24 mouse cellular contexts compared by ENCODE assay signal in genomic region chr16:35602529-35602928, GRCm38 (mm10).
A peak's percentile ranks its signal among the peaks of the same experiment; 100 is the strongest.
DNase-seq lines count a peak whose midpoint lies in the region; ATAC-seq and TF ChIP-seq lines count a peak whose summit lies in the region.
"Had no signal": no experiment of that assay in that cellular context is flagged by ENCODE, and none has a peak within 500 bp of the region (broad histone marks: within the 10 kb centered on the region; RNA-seq: fewer than 3 reads in every experiment).

No protein-coding gene starts in this region.

- no peak for TF ChIP-seq CTCF in C2C12 (IDR thresholded peaks at IDR 0.05; ENCODE audit: control insufficient read depth, insufficient read depth, insufficient read length)

- no peaks in the 10 kb centered on the region for H3K27me3 ChIP-seq in forebrain, embryonic 15.5 days
- no peaks in the 10 kb centered on the region for H3K27me3 ChIP-seq in forebrain, embryonic 14.5 days (replicated peaks; ENCODE audit: control insufficient read depth, insufficient read depth, low read length)
- H3K27me3 ChIP-seq in C2C12 (ENCODE audit: control insufficient read depth, insufficient read depth, insufficient read length), result peaks cover 41% of the 10 kb centered on the region
- H3K27me3 ChIP-seq: hindbrain, embryonic 15.5 days; midbrain, embryonic 13.5 days; neural tube, embryonic 15.5 days had no signal

- intact Hi-C loops in left cerebral cortex, postnatal 25 days (cut with DNase I), result no loop called here

- H3ac ChIP-seq in C2C12 (ENCODE audit: control insufficient read depth, insufficient read length, low read depth), result no peak overlapping the region

- H3K9ac ChIP-seq in forebrain, embryonic 15.5 days (replicated peaks), result no peak overlapping the region
- no peak overlapping the region for H3K9ac ChIP-seq in forebrain, embryonic 14.5 days (ENCODE audit: low read length)
- H3K9ac ChIP-seq: hindbrain, embryonic 15.5 days; liver, embryonic 14.5 days; lung, embryonic 15.5 days; midbrain, embryonic 13.5 days; neural tube, embryonic 15.5 days had no signal

- H3K36me3 ChIP-seq in forebrain, embryonic 15.5 days, result no peaks in the 10 kb centered on the region
- no peaks in the 10 kb centered on the region for H3K36me3 ChIP-seq in forebrain, embryonic 14.5 days (ENCODE audit: control insufficient read depth, insufficient read depth, low read length)
- H3K36me3 ChIP-seq in C2C12 (ENCODE audit: control insufficient read depth, insufficient read depth), result no peaks in the 10 kb centered on the region
- H3K36me3 ChIP-seq: embryonic facial prominence, embryonic 10.5 days; hindbrain, embryonic 15.5 days; lung, embryonic 15.5 days; midbrain, embryonic 13.5 days; neural tube, embryonic 15.5 days had no signal

- H3K9me3 ChIP-seq in forebrain, embryonic 15.5 days, result no peaks in the 10 kb centered on the region
- no peaks in the 10 kb centered on the region for H3K9me3 ChIP-seq in forebrain, embryonic 14.5 days (replicated peaks; ENCODE audit: control insufficient read depth, low read length)
- H3K9me3 ChIP-seq: embryonic facial prominence, embryonic 10.5 days; hindbrain, embryonic 15.5 days; lung, embryonic 15.5 days; midbrain, embryonic 13.5 days; neural tube, embryonic 15.5 days had no signal

- H3K27ac ChIP-seq in forebrain, embryonic 15.5 days (replicated peaks), result 0 out of 2 replicates have a peak overlapping the region, but pooled peaks have one; percentile 17
- no peak overlapping the region for H3K27ac ChIP-seq in forebrain, embryonic 14.5 days (ENCODE audit: low read depth, low read length)
- H3K27ac ChIP-seq: embryonic facial prominence, embryonic 10.5 days; gastrocnemius, adult 2 months; hindbrain, embryonic 15.5 days; liver, embryonic 14.5 days; lung, embryonic 15.5 days; macrophage; midbrain, embryonic 13.5 days; neural tube, embryonic 15.5 days had no signal

- H3K79me3 ChIP-seq in C2C12 (ENCODE audit: low read depth), result no peaks in the 10 kb centered on the region

- H3K79me2 ChIP-seq in C2C12 (ENCODE audit: control insufficient read depth, insufficient read depth), result no peaks in the 10 kb centered on the region

- H3K4me1 ChIP-seq in forebrain, embryonic 15.5 days, result peaks cover 77% of the 10 kb centered on the region
- peaks cover 70% of the 10 kb centered on the region for H3K4me1 ChIP-seq in forebrain, embryonic 14.5 days (ENCODE audit: control insufficient read depth, insufficient read depth, low read length)
- H3K4me1 ChIP-seq: lung, embryonic 15.5 days had no signal

- no peak for DNase-seq in forebrain, embryonic 14.5 days (ENCODE audit: low spot score)
- peak; percentile 46 for DNase-seq in layer of hippocampus, adult 9-11 months
- no peak for DNase-seq in layer of hippocampus, postnatal 10 days (ENCODE audit: low spot score in 2 of 2)
- DNase-seq in left cerebral cortex, postnatal 25 days (ENCODE audit: low spot score in 2 of 2), result peak; percentile 65 to 89
- no peak for DNase-seq in yolk sac, embryonic 10.5 days (ENCODE audit: low spot score)
- DNase-seq: adrenal gland, postnatal 36 days; cerebellum, adult 18-20 months; gastrocnemius, adult 2 months; heart, postnatal 10 days; kidney, adult 11 months; layer of hippocampus, postnatal 36 days; spleen, adult 18-20 months; thymus, postnatal 4 days had no signal

- H3K4me3 ChIP-seq in forebrain, embryonic 15.5 days, result no peak overlapping the region
- H3K4me3 ChIP-seq in forebrain, embryonic 14.5 days (ENCODE audit: low read depth, low read length), result no peak overlapping the region
- H3K4me3 ChIP-seq in C2C12 (ENCODE audit: insufficient read depth, poor library complexity, severe bottlenecking), result no peak overlapping the region
- H3K4me3 ChIP-seq: embryonic facial prominence, embryonic 10.5 days; gastrocnemius, adult 2 months; hindbrain, embryonic 15.5 days; lung, embryonic 15.5 days; midbrain, embryonic 13.5 days; neural tube, embryonic 15.5 days had no signal

- 57% methylated on average over 9 of the region's 9 CpGs for WGBS in forebrain, embryonic 15.5 days
- WGBS in forebrain, embryonic 14.5 days, result 66% methylated on average over 9 of the region's 9 CpGs

- no peak for ATAC-seq in forebrain, embryonic 15.5 days (replicated peaks)
- no peak for ATAC-seq in forebrain, embryonic 14.5 days
- ATAC-seq in megakaryocyte-erythroid progenitor cell, adult 5-6 weeks (replicated peaks; ENCODE audit: low FRiP score, low TSS enrichment, poor library complexity, severe bottlenecking), result no peak
- ATAC-seq: midbrain, embryonic 13.5 days had no signal

- H3K4me2 ChIP-seq in forebrain, embryonic 15.5 days (replicated peaks), result no peak overlapping the region
- no peak overlapping the region for H3K4me2 ChIP-seq in forebrain, embryonic 14.5 days (ENCODE audit: low read length)
- H3K4me2 ChIP-seq: heart, embryonic 11.5 days; hindbrain, embryonic 15.5 days; lung, embryonic 15.5 days; midbrain, embryonic 13.5 days; neural tube, embryonic 15.5 days had no signal

TF ChIP-seq in C2C12, 6 proteins besides CTCF, POLR2A, EP300 and RAD21:
- peak; percentile 41 for TF ChIP-seq USF1 (IDR thresholded peaks at IDR 0.05; ENCODE audit: low read depth)
- TF ChIP-seq CEBPB (IDR thresholded peaks at IDR 0.05; ENCODE audit: low read depth), result no peak
TF ChIP-seq in C2C12: peak in this region for 1.

Comparison
In these comparisons a context has a peak if more than half of its experiments do, and no peak if none do; other contexts are left out.
1. DNase-seq: peak in layer of hippocampus, adult 9-11 months (single experiment) and left cerebral cortex, postnatal 25 days (2 of 2); none in forebrain, embryonic 14.5 days (single experiment), layer of hippocampus, postnatal 10 days (0 of 2) and yolk sac, embryonic 10.5 days (single experiment).